11 mouse cellular contexts compared by ENCODE assay signal in the genomic region with DNA sequence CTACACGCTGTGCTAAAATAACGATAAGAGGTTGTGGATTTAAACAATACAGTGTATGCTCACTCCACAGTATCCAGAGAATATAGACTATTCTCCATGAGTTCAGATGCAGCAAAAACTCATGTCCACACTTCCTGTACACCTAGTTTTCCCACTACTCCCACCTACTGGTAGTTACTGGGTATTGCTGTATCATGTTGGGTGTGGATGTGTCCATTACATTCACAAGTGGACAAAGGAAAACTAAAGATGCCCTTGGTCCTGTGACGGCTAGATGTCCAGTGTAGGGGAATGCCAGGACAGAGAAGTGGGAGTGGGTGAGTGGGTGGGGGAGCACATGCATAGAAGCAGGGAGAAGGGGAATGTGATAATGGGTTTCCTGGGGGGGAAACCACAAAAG. TPM values are rescaled to one million over a fixed set of nuclear protein-coding genes. Genes with fewer than 3 reads are reported as not detected.
DNase-seq lines count a peak whose midpoint lies in the region; ATAC-seq lines count a peak whose summit lies in the region.
"Had no signal": no experiment of that assay in that cellular context is flagged by ENCODE, and none has a peak within 500 bp of the region (broad histone marks: within the 10 kb centered on the region; RNA-seq: fewer than 3 reads in every experiment).

No protein-coding gene starts in this region.

- H3K4me1 ChIP-seq in hindbrain, embryonic 11.5 days (replicated peaks; ENCODE audit: control insufficient read depth, insufficient read depth, low read length): no peaks in the 10 kb centered on the region
- H3K4me1 ChIP-seq in hindbrain, embryonic 13.5 days (replicated peaks): no peaks in the 10 kb centered on the region
- no peaks in the 10 kb centered on the region for H3K4me1 ChIP-seq in midbrain, embryonic 14.5 days (ENCODE audit: control insufficient read depth, insufficient read depth, low read length)
- H3K4me1 ChIP-seq in midbrain, embryonic 10.5 days: no peaks in the 10 kb centered on the region
- H3K4me1 ChIP-seq in hindbrain, embryonic 12.5 days: no peaks in the 10 kb centered on the region

- H3K9ac ChIP-seq in hindbrain, embryonic 11.5 days (ENCODE audit: low read depth, low read length): no peak overlapping the region
- H3K9ac ChIP-seq in hindbrain, embryonic 13.5 days: no peak overlapping the region
- no peak overlapping the region for H3K9ac ChIP-seq in midbrain, embryonic 14.5 days (replicated peaks; ENCODE audit: low read length)
- no peak overlapping the region for H3K9ac ChIP-seq in hindbrain, embryonic 12.5 days

- peak; percentile 52; the same call in 1 of the 2 replicates for ATAC-seq in hindbrain, embryonic 11.5 days (ENCODE audit: low FRiP score)
- ATAC-seq in hindbrain, embryonic 13.5 days (ENCODE audit: low FRiP score): no peak
- peak; percentile 27; the same call in 1 of the 2 replicates for ATAC-seq in midbrain, embryonic 14.5 days (ENCODE audit: low FRiP score, low TSS enrichment)
- 0 out of 2 replicates have a peak, but pooled peaks have one; percentile 45 for ATAC-seq in common myeloid progenitor, adult 5-6 weeks (replicated peaks; ENCODE audit: low read depth, poor library complexity, severe bottlenecking)
- ATAC-seq in hindbrain, embryonic 12.5 days (ENCODE audit: low FRiP score): no peak

- peak; percentile 35 for DNase-seq in hindbrain, embryonic 11.5 days (ENCODE audit: low spot score)
- DNase-seq in midbrain, embryonic 14.5 days: peak; percentile 50
- no peak for DNase-seq in midbrain, embryonic 10.5 days (ENCODE audit: low spot score)
- peak; percentile 34 for DNase-seq in retina, postnatal 1 day
- DNase-seq in frontal cortex, postnatal 14 days (ENCODE audit: low spot score in 2 of 2): no peak
- DNase-seq: right cerebral cortex, postnatal 14 days had no signal

- no peak overlapping the region for H3K4me3 ChIP-seq in hindbrain, embryonic 11.5 days (ENCODE audit: low read depth, low read length)
- H3K4me3 ChIP-seq in hindbrain, embryonic 13.5 days: no peak overlapping the region
- no peak overlapping the region for H3K4me3 ChIP-seq in midbrain, embryonic 14.5 days (replicated peaks; ENCODE audit: low read depth, low read length)
- no peak overlapping the region for H3K4me3 ChIP-seq in midbrain, embryonic 10.5 days
- H3K4me3 ChIP-seq in hindbrain, embryonic 12.5 days: no peak overlapping the region

- no peak overlapping the region for H3K27ac ChIP-seq in hindbrain, embryonic 11.5 days (ENCODE audit: low read depth, low read length)
- H3K27ac ChIP-seq in hindbrain, embryonic 13.5 days: no peak overlapping the region
- H3K27ac ChIP-seq in midbrain, embryonic 14.5 days (replicated peaks; ENCODE audit: low read depth, low read length): no peak overlapping the region
- H3K27ac ChIP-seq in midbrain, embryonic 10.5 days (replicated peaks): no peak overlapping the region
- no peak overlapping the region for H3K27ac ChIP-seq in hindbrain, embryonic 12.5 days

- H3K27me3 ChIP-seq in hindbrain, embryonic 11.5 days (ENCODE audit: control insufficient read depth, insufficient read depth, low read length): no peaks in the 10 kb centered on the region
- no peaks in the 10 kb centered on the region for H3K27me3 ChIP-seq in hindbrain, embryonic 13.5 days
- H3K27me3 ChIP-seq in midbrain, embryonic 14.5 days (ENCODE audit: control insufficient read depth, insufficient read depth, low read length): no peaks in the 10 kb centered on the region
- no peaks in the 10 kb centered on the region for H3K27me3 ChIP-seq in midbrain, embryonic 10.5 days (ENCODE audit: low read depth, poor library complexity, severe bottlenecking)
- no peaks in the 10 kb centered on the region for H3K27me3 ChIP-seq in hindbrain, embryonic 12.5 days

- 82% methylated on average over 3 of the region's 3 CpGs for WGBS in hindbrain, embryonic 11.5 days
- 84% methylated on average over 3 of the region's 3 CpGs for WGBS in hindbrain, embryonic 13.5 days
- 82% methylated on average over 3 of the region's 3 CpGs for WGBS in midbrain, embryonic 14.5 days
- 80% methylated on average over 3 of the region's 3 CpGs for WGBS in midbrain, embryonic 10.5 days
- WGBS in hindbrain, embryonic 12.5 days: 81% methylated on average over 3 of the region's 3 CpGs

- H3K9me3 ChIP-seq in hindbrain, embryonic 11.5 days (ENCODE audit: control insufficient read depth, low read length): no peaks in the 10 kb centered on the region
- H3K9me3 ChIP-seq in hindbrain, embryonic 13.5 days: no peaks in the 10 kb centered on the region
- H3K9me3 ChIP-seq in midbrain, embryonic 14.5 days (ENCODE audit: control insufficient read depth, low read length): no peaks in the 10 kb centered on the region
- H3K9me3 ChIP-seq in midbrain, embryonic 10.5 days (replicated peaks): no peaks in the 10 kb centered on the region
- H3K9me3 ChIP-seq in hindbrain, embryonic 12.5 days (replicated peaks): no peaks in the 10 kb centered on the region

- H3K36me3 ChIP-seq in hindbrain, embryonic 11.5 days (ENCODE audit: control insufficient read depth, insufficient read depth, low read length): no peaks in the 10 kb centered on the region
- H3K36me3 ChIP-seq in hindbrain, embryonic 13.5 days: no peaks in the 10 kb centered on the region
- no peaks in the 10 kb centered on the region for H3K36me3 ChIP-seq in midbrain, embryonic 14.5 days (ENCODE audit: control insufficient read depth, insufficient read depth, low read length)
- H3K36me3 ChIP-seq in midbrain, embryonic 10.5 days: no peaks in the 10 kb centered on the region
- H3K36me3 ChIP-seq in hindbrain, embryonic 12.5 days: no peaks in the 10 kb centered on the region

- H3K4me2 ChIP-seq in hindbrain, embryonic 11.5 days (replicated peaks; ENCODE audit: low read depth, low read length): no peak overlapping the region
- no peak overlapping the region for H3K4me2 ChIP-seq in hindbrain, embryonic 13.5 days
- no peak overlapping the region for H3K4me2 ChIP-seq in midbrain, embryonic 14.5 days (ENCODE audit: low read length)
- H3K4me2 ChIP-seq in hindbrain, embryonic 12.5 days (replicated peaks): no peak overlapping the region
- H3K4me2 ChIP-seq: heart, embryonic 11.5 days had no signal

RNA-seq across cellular contexts. Expression of a gene that starts 2.2 kb away (rescaled TPM):
- polyA plus RNA-seq in hindbrain, embryonic 11.5 days (2014; fragmentation: Nextera tagmentation; extraction: Ambion mirVana): not detected in 2 replicates
- not detected in 2 replicates for polyA plus RNA-seq in hindbrain, embryonic 13.5 days (2015; fragmentation: Nextera tagmentation; extraction: Ambion mirVana)
- polyA plus RNA-seq in midbrain, embryonic 14.5 days (2014; fragmentation: Nextera tagmentation; extraction: Ambion mirVana): not detected in 2 replicates
- not detected in 2 replicates for polyA plus RNA-seq in midbrain, embryonic 10.5 days (2016; fragmentation: Nextera tagmentation; extraction: Ambion mirVana)
- not detected in 2 replicates for total RNA-seq in common myeloid progenitor, adult 5-6 weeks (2017)
- polyA plus RNA-seq in hindbrain, embryonic 12.5 days (2016; fragmentation: Nextera tagmentation; extraction: Ambion mirVana): not detected in 2 replicates
- polyA plus RNA-seq: heart, embryonic 11.5 days; liver, embryonic 16.5 days had no signal

RNA-seq across cellular contexts. Expression of a gene that starts 3.7 kb away (rescaled TPM):
- not detected in 2 replicates for polyA plus RNA-seq in hindbrain, embryonic 11.5 days (2014; fragmentation: Nextera tagmentation; extraction: Ambion mirVana)
- not detected in 2 replicates for polyA plus RNA-seq in hindbrain, embryonic 13.5 days (2015; fragmentation: Nextera tagmentation; extraction: Ambion mirVana)
- polyA plus RNA-seq in midbrain, embryonic 14.5 days (2014; fragmentation: Nextera tagmentation; extraction: Ambion mirVana): not detected in 2 replicates
- not detected in 2 replicates for polyA plus RNA-seq in midbrain, embryonic 10.5 days (2016; fragmentation: Nextera tagmentation; extraction: Ambion mirVana)
- not detected in 2 replicates for total RNA-seq in common myeloid progenitor, adult 5-6 weeks (2017)
- polyA plus RNA-seq in hindbrain, embryonic 12.5 days (2016; fragmentation: Nextera tagmentation; extraction: Ambion mirVana): not detected in 2 replicates
- polyA plus RNA-seq: heart, embryonic 11.5 days; liver, embryonic 16.5 days had no signal

RNA-seq across cellular contexts. Expression of a gene that starts 11.7 kb away (rescaled TPM):
- not detected in 2 replicates for polyA plus RNA-seq in hindbrain, embryonic 11.5 days (2014; fragmentation: Nextera tagmentation; extraction: Ambion mirVana)
- not detected in 2 replicates for polyA plus RNA-seq in hindbrain, embryonic 13.5 days (2015; fragmentation: Nextera tagmentation; extraction: Ambion mirVana)
- not detected in 2 replicates for polyA plus RNA-seq in midbrain, embryonic 14.5 days (2014; fragmentation: Nextera tagmentation; extraction: Ambion mirVana)
- not detected in 2 replicates for polyA plus RNA-seq in midbrain, embryonic 10.5 days (2016; fragmentation: Nextera tagmentation; extraction: Ambion mirVana)
- not detected in 2 replicates for total RNA-seq in common myeloid progenitor, adult 5-6 weeks (2017)
- not detected in 2 replicates for polyA plus RNA-seq in hindbrain, embryonic 12.5 days (2016; fragmentation: Nextera tagmentation; extraction: Ambion mirVana)
- polyA plus RNA-seq: heart, embryonic 11.5 days; liver, embryonic 16.5 days had no signal

RNA-seq across cellular contexts. Expression of a gene that starts 45.5 kb away (rescaled TPM):
- not detected in 2 replicates for polyA plus RNA-seq in hindbrain, embryonic 11.5 days (2014; fragmentation: Nextera tagmentation; extraction: Ambion mirVana)
- polyA plus RNA-seq in hindbrain, embryonic 13.5 days (2015; fragmentation: Nextera tagmentation; extraction: Ambion mirVana): not detected in 2 replicates
- polyA plus RNA-seq in midbrain, embryonic 14.5 days (2014; fragmentation: Nextera tagmentation; extraction: Ambion mirVana): not detected in 2 replicates
- not detected in 2 replicates for polyA plus RNA-seq in midbrain, embryonic 10.5 days (2016; fragmentation: Nextera tagmentation; extraction: Ambion mirVana)
- not detected in 2 replicates for total RNA-seq in common myeloid progenitor, adult 5-6 weeks (2017)
- polyA plus RNA-seq in hindbrain, embryonic 12.5 days (2016; fragmentation: Nextera tagmentation; extraction: Ambion mirVana): not detected in 2 replicates
- polyA plus RNA-seq: heart, embryonic 11.5 days; liver, embryonic 16.5 days had no signal

RNA-seq across cellular contexts. Expression of a gene that starts 46.0 kb away (rescaled TPM):
- polyA plus RNA-seq in hindbrain, embryonic 11.5 days (2014; fragmentation: Nextera tagmentation; extraction: Ambion mirVana): not detected in 2 replicates
- not detected in 2 replicates for polyA plus RNA-seq in hindbrain, embryonic 13.5 days (2015; fragmentation: Nextera tagmentation; extraction: Ambion mirVana)
- not detected in 2 replicates for polyA plus RNA-seq in midbrain, embryonic 14.5 days (2014; fragmentation: Nextera tagmentation; extraction: Ambion mirVana)
- polyA plus RNA-seq in midbrain, embryonic 10.5 days (2016; fragmentation: Nextera tagmentation; extraction: Ambion mirVana): not detected in 2 replicates
- total RNA-seq in common myeloid progenitor, adult 5-6 weeks (2017): not detected in 2 replicates
- polyA plus RNA-seq in hindbrain, embryonic 12.5 days (2016; fragmentation: Nextera tagmentation; extraction: Ambion mirVana): not detected in 2 replicates
- polyA plus RNA-seq: heart, embryonic 11.5 days; liver, embryonic 16.5 days had no signal

Comparison
In these comparisons a context has a peak if more than half of its experiments do, and no peak if none do; other contexts are left out.
1. ATAC-seq: peak in hindbrain, embryonic 11.5 days (single experiment), midbrain, embryonic 14.5 days (single experiment) and common myeloid progenitor, adult 5-6 weeks (single experiment); none in hindbrain, embryonic 13.5 days (single experiment) and hindbrain, embryonic 12.5 days (single experiment).
2. DNase-seq: peak in hindbrain, embryonic 11.5 days (single experiment), midbrain, embryonic 14.5 days (single experiment) and retina, postnatal 1 day (single experiment); none in midbrain, embryonic 10.5 days (single experiment) and frontal cortex, postnatal 14 days (0 of 2).